Mouse (Mus musculus): ENCODE results near the gene Nr5a1. TPM values are rescaled to one million over a fixed set of nuclear protein-coding genes. Genes with fewer than 3 reads are reported as not detected.

Gene Nr5a1
- polyA plus RNA-seq, 1 experiment: 15.1 TPM

DNA sequence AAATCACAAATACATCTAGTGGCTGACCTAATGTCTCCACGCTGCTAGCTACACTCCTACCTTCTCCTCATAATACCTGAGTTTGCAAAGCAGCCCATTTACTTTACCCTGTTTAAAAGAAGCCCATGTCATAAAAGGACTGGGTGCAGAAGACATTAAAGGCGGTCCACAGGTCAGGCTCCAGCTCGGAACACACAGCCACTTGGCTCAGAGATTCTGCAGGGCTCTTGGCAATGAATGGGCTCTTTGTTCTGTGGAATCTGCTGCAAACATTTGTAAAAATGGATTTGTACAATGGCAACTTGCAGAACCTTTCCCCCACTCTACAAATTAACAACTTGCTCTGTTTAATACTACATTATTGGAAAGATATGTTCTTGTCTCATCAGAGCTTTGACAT, 11.1 kb upstream of the Nr5a1 start:
- Histone ChIP-seq H3K27ac (ENCODE audit: insufficient read depth, low read length) (no peak overlapping the region), H3K36me3 (ENCODE audit: control insufficient read depth, insufficient read depth, low read length) (no peaks in the 10 kb centered on the region), H3K4me3 (ENCODE audit: extremely low read depth, insufficient read depth, insufficient read length) (no peak overlapping the region), H3K27me3 (ENCODE audit: control insufficient read depth, insufficient read depth, low read length) (no peaks in the 10 kb centered on the region), H3K4me1 (ENCODE audit: control insufficient read depth, insufficient read depth, insufficient read length) (no peaks in the 10 kb centered on the region)
- 87% methylated on average over 3 of the region's 3 CpGs for whole genome bisulfite sequencing
- DNase-seq (ENCODE audit: low read depth in 1 of 2, low spot score in 2 of 2): no peak
- TF ChIP-seq CTCF (IDR thresholded peaks at IDR 0.05; ENCODE audit: extremely low read depth, insufficient read depth, insufficient read length, insufficient replicate concordance): no peak
- no peak for TF ChIP-seq POLR2A (IDR thresholded peaks at IDR 0.05; ENCODE audit: low read depth, low read length)

DNA sequence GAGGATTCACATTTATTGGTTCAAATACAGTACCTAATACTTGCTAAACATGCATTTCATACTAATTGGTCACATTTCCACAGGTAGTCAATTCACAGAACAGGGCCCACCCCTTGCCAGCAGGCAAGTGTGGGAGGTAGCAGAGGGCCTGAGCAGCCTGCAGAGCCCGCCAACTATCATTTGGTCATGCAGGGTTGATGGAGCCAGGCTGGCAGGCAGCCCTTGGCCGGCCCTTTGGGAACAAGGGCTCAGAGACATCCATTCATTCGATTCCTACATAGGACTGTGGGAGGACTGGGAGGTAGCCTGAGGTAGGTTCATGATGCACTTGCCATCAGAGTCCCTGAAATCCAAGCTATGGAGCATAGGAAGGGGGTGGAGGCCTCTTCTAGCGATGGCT, 9.0 kb upstream of the Nr5a1 start:
- no peaks in the 10 kb centered on the region for H3K27me3 ChIP-seq (ENCODE audit: control insufficient read depth, insufficient read depth, low read length)
- no peak overlapping the region for H3K27ac ChIP-seq (ENCODE audit: insufficient read depth, low read length)
- DNase-seq (ENCODE audit: low read depth in 1 of 2, low spot score in 2 of 2): no peak
- 87% methylated on average over 4 of the region's 4 CpGs for WGBS
- no peaks in the 10 kb centered on the region for H3K36me3 ChIP-seq (ENCODE audit: control insufficient read depth, insufficient read depth, low read length)
- H3K4me3 ChIP-seq (ENCODE audit: extremely low read depth, insufficient read depth, insufficient read length): no peak overlapping the region
- TF ChIP-seq CTCF (IDR thresholded peaks at IDR 0.05; ENCODE audit: extremely low read depth, insufficient read depth, insufficient read length, insufficient replicate concordance) (no peak), POLR2A (IDR thresholded peaks at IDR 0.05; ENCODE audit: low read depth, low read length) (no peak)
- H3K4me1 ChIP-seq (ENCODE audit: control insufficient read depth, insufficient read depth, insufficient read length): no peaks in the 10 kb centered on the region

DNA sequence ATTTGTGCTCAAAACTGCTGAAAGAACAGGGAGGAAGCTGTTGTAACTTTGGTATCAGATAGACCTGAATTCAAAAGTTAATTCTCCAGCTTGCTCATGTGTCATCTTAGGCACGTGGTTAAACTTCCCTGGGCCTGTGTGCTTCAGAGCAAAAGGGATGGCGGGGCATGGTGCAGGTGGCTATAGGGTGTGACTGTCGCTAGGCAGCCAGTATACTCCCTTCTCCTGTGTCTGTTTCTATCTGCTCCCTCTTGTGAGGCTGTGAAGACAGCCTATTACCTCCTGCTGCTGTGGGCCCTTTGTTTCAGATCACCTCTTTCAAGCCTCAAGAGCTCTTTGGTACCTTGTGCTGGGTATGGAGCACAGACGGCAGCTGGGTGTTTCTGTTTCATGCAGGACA, 7.7 kb upstream of the Nr5a1 start:
- no peak overlapping the region for H3K4me3 ChIP-seq (ENCODE audit: extremely low read depth, insufficient read depth, insufficient read length)
- no peak overlapping the region for H3K27ac ChIP-seq (ENCODE audit: insufficient read depth, low read length)
- 70% methylated on average over 4 of the region's 4 CpGs for WGBS
- no peak for DNase-seq (ENCODE audit: low read depth in 1 of 2, low spot score in 2 of 2)
- no peaks in the 10 kb centered on the region for H3K27me3 ChIP-seq (ENCODE audit: control insufficient read depth, insufficient read depth, low read length)
- no peaks in the 10 kb centered on the region for H3K4me1 ChIP-seq (ENCODE audit: control insufficient read depth, insufficient read depth, insufficient read length)
- no peaks in the 10 kb centered on the region for H3K36me3 ChIP-seq (ENCODE audit: control insufficient read depth, insufficient read depth, low read length)
- no peak for TF ChIP-seq CTCF (IDR thresholded peaks at IDR 0.05; ENCODE audit: extremely low read depth, insufficient read depth, insufficient read length, insufficient replicate concordance)
- no peak for TF ChIP-seq POLR2A (IDR thresholded peaks at IDR 0.05; ENCODE audit: low read depth, low read length)

DNA sequence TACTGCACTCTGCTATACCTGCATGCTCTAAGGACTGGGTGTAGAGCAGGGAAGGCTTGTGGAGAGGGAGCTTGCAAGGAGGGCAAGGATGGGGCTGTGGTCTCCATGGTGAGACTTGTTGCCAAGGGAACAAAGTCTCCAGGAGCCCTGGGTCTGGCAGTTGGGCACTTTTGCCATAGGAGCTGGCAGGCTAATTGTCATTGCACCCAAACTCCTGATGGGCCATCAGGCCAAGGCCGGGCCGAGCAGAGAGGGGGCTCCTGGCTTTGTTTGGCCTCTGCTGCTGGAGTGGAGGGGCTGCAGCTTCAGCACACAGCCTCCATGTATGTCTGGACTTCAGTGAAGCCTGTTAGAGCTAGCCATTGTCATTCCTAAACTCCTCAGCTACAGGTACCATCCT, 6.3 kb upstream of the Nr5a1 start:
- no peak for DNase-seq (ENCODE audit: low read depth in 1 of 2, low spot score in 2 of 2)
- H3K27me3 ChIP-seq (ENCODE audit: control insufficient read depth, insufficient read depth, low read length): no peaks in the 10 kb centered on the region
- no peak for TF ChIP-seq CTCF (IDR thresholded peaks at IDR 0.05; ENCODE audit: extremely low read depth, insufficient read depth, insufficient read length, insufficient replicate concordance)
- TF ChIP-seq POLR2A (IDR thresholded peaks at IDR 0.05; ENCODE audit: low read depth, low read length): no peak
- H3K4me1 ChIP-seq (ENCODE audit: control insufficient read depth, insufficient read depth, insufficient read length): no peaks in the 10 kb centered on the region
- H3K36me3 ChIP-seq (ENCODE audit: control insufficient read depth, insufficient read depth, low read length): no peaks in the 10 kb centered on the region
- 87% methylated on average over 2 of the region's 2 CpGs for WGBS
- H3K4me3 ChIP-seq (ENCODE audit: extremely low read depth, insufficient read depth, insufficient read length): no peak overlapping the region
- H3K27ac ChIP-seq (ENCODE audit: insufficient read depth, low read length): no peak overlapping the region

GRCm38 (mm10) chr2:38719354-38719753, 5.0 kb upstream of the Nr5a1 start:
- no peak overlapping the region; the same call in 1 of the 2 replicates for H3K27ac ChIP-seq (ENCODE audit: insufficient read depth, low read length)
- 73% methylated on average over 6 of the region's 6 CpGs for WGBS
- DNase-seq (ENCODE audit: low read depth in 1 of 2, low spot score in 2 of 2): no peak
- no peaks in the 10 kb centered on the region for H3K36me3 ChIP-seq (ENCODE audit: control insufficient read depth, insufficient read depth, low read length)
- no peaks in the 10 kb centered on the region for H3K27me3 ChIP-seq (ENCODE audit: control insufficient read depth, insufficient read depth, low read length)
- TF ChIP-seq CTCF (IDR thresholded peaks at IDR 0.05; ENCODE audit: extremely low read depth, insufficient read depth, insufficient read length, insufficient replicate concordance) (no peak), POLR2A (IDR thresholded peaks at IDR 0.05; ENCODE audit: low read depth, low read length) (no peak)
- no peaks in the 10 kb centered on the region for H3K4me1 ChIP-seq (ENCODE audit: control insufficient read depth, insufficient read depth, insufficient read length)
- no peak overlapping the region for H3K4me3 ChIP-seq (ENCODE audit: extremely low read depth, insufficient read depth, insufficient read length)

DNA sequence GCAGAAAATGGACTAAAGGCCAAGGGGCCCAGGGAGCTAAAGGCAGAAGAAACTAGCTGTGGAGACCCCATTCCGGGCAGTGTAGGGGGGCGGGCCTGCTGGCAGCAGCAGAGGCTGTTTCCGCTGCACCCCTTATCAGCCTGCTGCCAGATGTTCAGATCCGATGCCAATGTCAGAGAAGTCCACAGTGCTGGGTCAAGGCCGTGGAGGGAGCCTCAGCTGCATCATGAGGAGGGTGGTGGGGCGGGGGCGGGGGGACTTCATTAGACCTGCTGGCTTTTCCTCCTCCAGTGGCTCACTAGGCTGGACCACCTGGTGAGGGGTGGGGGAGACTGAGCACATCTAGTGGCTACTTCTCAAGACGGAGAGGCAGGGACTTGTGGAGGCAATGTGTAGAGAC, 4.3 kb upstream of the Nr5a1 start:
- H3K4me3 ChIP-seq (ENCODE audit: extremely low read depth, insufficient read depth, insufficient read length): no peak overlapping the region
- no peaks in the 10 kb centered on the region for H3K4me1 ChIP-seq (ENCODE audit: control insufficient read depth, insufficient read depth, insufficient read length)
- WGBS: 47% methylated on average over 8 of the region's 8 CpGs
- DNase-seq (ENCODE audit: low read depth in 1 of 2, low spot score in 2 of 2): no peak
- H3K27ac ChIP-seq (ENCODE audit: insufficient read depth, low read length): 0 out of 2 replicates have a peak overlapping the region, but pooled peaks have one; percentile 31
- H3K36me3 ChIP-seq (ENCODE audit: control insufficient read depth, insufficient read depth, low read length): no peaks in the 10 kb centered on the region
- no peak for TF ChIP-seq CTCF (IDR thresholded peaks at IDR 0.05; ENCODE audit: extremely low read depth, insufficient read depth, insufficient read length, insufficient replicate concordance)
- no peak for TF ChIP-seq POLR2A (IDR thresholded peaks at IDR 0.05; ENCODE audit: low read depth, low read length)
- no peaks in the 10 kb centered on the region for H3K27me3 ChIP-seq (ENCODE audit: control insufficient read depth, insufficient read depth, low read length)

DNA sequence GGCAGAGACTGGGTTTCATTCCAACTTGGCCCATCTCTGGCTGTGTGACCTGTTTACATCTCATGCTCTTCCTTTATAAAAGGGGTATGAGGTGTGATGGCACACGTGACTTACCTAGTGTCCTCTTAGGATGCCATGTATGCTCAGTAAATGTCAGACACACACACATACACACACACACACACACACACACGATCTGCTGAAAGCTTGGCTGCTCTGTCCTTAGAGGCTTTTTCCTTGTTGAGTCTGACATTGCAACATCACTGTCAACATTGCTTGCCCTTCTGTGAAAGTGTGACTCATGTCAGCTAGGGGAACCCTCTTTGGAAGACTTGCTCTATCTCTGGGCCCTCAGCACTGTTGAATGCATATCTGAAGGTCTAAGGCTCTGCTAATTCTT, 3.1 kb upstream of the Nr5a1 start:
- H3K4me3 ChIP-seq (ENCODE audit: extremely low read depth, insufficient read depth, insufficient read length): no peak overlapping the region
- H3K4me1 ChIP-seq (ENCODE audit: control insufficient read depth, insufficient read depth, insufficient read length): no peaks in the 10 kb centered on the region
- H3K36me3 ChIP-seq (ENCODE audit: control insufficient read depth, insufficient read depth, low read length): no peaks in the 10 kb centered on the region
- peaks cover 3% of the 10 kb centered on the region; the same call in 1 of the 2 replicates for H3K27me3 ChIP-seq (ENCODE audit: control insufficient read depth, insufficient read depth, low read length)
- WGBS: 76% methylated on average over 2 of the region's 2 CpGs
- DNase-seq (ENCODE audit: low read depth in 1 of 2, low spot score in 2 of 2): no peak
- no peak overlapping the region for H3K27ac ChIP-seq (ENCODE audit: insufficient read depth, low read length)
- TF ChIP-seq POLR2A (IDR thresholded peaks at IDR 0.05; ENCODE audit: low read depth, low read length) (no peak), CTCF (IDR thresholded peaks at IDR 0.05; ENCODE audit: extremely low read depth, insufficient read depth, insufficient read length, insufficient replicate concordance) (no peak)
